Mouse (Mus musculus): ENCODE measurements around the gene Rdh5.

DNA sequence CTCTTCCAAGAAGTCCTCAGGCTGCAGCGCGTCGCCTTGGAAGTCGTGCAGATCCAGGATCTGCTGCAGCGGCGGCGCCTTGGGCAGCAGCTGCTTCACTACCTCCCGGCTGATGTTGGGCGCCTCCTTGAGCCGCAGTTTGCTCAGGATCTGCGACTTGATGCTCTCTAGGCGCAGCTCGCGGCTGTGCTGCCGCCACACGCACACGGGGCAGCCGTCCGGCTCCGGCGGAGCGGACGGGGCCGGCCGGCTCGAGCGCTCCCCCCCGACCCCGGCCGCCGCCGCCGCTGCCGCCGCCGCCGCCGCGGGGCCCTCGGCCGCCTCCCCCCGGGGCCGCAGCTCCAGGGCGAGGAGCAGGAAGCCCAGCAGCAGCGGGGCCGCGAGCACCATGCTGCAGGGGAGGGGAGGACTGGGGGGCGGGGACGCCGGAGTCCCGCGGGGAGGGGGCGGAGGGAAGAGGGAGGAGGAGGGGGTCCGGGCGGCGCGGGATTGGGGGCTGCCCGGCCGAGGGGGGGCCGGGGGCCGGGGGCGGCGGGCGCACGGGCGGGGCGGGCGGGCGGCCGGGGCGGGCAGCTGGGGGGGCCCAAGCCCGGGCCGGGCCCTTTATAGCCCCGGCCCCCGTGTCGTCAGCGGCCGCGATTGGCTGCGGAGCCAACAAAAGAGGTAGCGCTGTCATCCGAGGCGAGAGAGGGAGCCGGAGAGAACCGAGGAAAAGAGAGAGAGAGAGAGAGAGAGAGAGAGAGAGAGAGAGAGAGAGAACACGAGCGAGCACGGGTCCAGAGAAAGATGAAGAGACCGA, 31.2 kb downstream of the Rdh5 start, which contains the start of gene Gdf11:
- TF ChIP-seq CTCF (conservative IDR thresholded peaks at IDR 0.05; ENCODE audit: low read length) (no peak), POU5F1 (IDR thresholded peaks at IDR 0.05; ENCODE audit: borderline replicate concordance, low read length) (no peak), NANOG (IDR thresholded peaks at IDR 0.05; ENCODE audit: borderline replicate concordance, low read length) (no peak)

All from E14TG2a.4 (cell line).